Mouse (Mus musculus) brain, embryonic 14.5 days (tissue): Measurements from ENCODE around the gene Ugt1a2.

Source experiments
- CTCF ChIP-seq: fragments of 200-500 bp; IDR thresholded peaks from 2 replicates; pipeline ENCODE4 v1.5.1; 2012; ENCODE audit warnings: inconsistent platforms, mild to moderate bottlenecking, moderate library complexity, borderline replicate concordance; ENCODE audit not compliant: insufficient read depth, insufficient read length; ENCODE audit errors: extremely low read depth
- POLR2A ChIP-seq: fragments of 200-500 bp; IDR thresholded peaks from 2 replicates; pipeline ENCODE4 v1.6.1; 2012; ENCODE audit warnings: mild to moderate bottlenecking, inconsistent platforms, borderline replicate concordance; ENCODE audit not compliant: poor library complexity, insufficient read depth, insufficient read length, severe bottlenecking; ENCODE audit errors: extremely low read depth

DNA sequence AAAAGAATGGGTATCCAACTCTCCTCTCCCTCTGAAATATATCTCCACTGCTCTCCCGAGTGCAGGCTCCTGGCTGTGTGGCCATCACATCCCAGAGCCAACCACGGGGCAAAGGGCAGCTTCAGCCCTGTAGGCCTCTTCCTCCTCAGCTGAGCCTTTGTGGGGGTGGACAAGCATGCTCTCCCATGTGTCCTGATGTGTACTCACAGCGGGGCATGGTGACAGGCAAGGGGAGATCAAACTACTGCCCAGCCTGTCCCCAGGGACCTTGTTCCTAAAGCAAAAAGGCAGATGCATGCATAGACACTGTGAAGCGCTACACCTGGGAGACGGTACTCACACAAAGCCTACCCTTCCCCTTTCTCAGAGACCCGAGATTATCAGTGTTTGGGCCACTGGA, 59.7 kb downstream of the Ugt1a2 start:
- TF ChIP-seq CTCF (no peak), POLR2A (no peak)
